Mouse (Mus musculus): ENCODE measurements around the gene Peli2.

The Peli2 gene

DNA sequence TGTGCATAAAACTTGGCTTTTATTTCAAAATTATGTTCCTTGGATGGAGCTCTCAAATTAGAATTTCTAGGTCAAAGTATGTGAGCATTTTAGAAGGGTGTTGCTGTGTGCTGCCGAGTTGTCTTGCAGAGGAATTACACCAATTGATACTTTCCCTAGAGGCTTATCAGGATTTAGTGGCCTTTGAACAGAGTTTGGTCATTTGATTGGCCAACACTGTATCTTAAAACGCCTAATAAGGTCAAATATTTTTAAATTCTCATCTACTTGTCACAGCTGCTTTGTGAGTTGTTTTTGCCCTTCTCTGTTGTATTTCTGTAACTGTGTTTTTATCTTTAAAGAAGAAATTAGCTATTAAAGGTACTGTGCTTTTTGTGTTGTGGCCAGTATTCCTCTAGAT lies 32.4 kb downstream of the Peli2 start:
- DNase-seq (ENCODE audit: low spot score) = no peak

DNA sequence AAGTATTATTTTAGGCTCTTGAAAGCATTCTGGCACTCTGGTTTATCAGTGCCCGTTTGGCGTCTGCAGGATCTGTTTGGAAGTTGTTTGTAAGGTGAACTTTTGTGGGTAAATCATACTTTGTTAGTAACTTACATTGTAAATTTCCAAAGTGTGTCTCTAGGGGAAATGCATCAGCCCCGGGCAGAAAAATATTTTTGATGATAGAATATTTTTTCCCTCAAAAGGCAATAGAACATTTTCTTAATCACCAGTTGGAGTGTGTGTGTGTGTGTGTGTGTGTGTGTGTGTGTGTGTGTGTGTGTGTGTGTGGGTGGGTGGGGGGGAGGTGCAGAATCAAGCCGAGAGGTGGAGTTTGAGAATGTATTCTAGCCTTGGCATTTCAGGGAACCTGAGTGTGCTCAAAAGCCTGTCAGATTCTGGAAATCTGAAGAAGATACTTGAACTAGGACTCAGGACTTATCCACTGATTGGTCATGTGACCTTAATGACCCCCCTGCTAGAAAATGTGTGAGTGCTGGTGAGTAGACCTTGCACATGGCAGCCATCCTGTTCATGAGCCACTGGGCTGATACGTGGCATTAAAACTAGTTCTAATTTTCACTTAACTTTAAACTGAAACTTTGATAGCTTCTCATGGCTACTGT lies 33.4 kb downstream of the Peli2 start:
- no peak for DNase-seq (ENCODE audit: low spot score)

DNA sequence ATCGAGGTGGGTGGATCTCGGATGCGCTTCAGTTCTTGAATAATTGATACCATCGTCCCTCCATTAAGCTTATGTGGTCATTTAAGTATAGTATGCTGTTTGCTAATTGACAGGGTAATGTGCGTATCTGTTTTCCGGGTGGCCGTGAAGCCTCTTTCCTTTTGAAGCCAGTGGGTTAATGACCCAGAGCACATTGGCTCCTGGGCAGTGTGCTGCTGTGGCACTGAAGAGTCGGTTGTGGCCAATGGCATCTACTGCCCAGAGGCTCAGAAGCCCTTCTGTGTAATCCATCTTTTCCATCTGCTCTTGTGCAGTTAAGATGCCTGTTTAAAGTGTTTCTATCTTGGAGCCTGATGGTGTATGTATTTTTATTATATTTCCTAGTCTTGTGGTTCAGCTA lies 34.0 kb downstream of the Peli2 start:
- no peak for DNase-seq (ENCODE audit: low spot score)

DNA sequence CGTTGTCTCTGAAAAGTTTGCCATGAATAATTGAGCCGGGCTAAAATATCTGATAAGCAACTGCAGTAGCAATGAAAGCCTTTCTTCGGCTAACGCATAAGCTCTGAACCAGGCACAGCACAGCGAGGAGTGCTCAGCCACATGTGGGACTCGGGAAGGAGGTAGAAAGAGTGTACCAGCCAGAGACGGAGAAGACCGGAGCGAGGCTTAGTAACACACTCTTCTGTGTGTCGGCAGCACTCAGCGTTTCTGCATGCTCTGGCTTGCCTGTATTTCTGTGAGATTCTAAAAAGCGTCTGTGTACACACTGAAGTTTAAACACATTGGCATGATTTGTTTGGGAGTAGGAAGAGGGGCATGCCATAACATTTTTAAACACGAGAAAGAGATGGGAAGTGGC lies 34.5 kb downstream of the Peli2 start:
- no peak for DNase-seq (ENCODE audit: low spot score)

DNA sequence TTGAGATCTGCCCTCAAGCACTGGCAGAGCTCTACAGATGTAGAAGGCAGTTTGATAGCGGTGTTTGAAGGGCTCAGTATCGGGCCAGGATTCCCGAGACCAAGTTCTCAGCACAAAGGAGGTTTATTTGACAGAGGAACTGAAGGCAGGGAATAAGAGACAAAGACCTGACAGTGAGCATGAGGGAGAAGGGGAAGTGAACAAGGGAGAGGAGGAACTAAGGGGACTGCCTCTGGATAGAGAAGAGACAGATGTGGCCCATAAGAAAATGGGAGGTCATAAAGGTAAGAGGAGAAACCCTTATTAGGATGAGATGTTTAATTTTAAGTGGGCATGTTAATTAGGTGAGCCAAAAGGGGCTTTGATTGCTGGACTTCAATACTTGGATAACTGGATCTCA lies 36.5 kb downstream of the Peli2 start:
- DNase-seq (ENCODE audit: low spot score) = no peak

DNA sequence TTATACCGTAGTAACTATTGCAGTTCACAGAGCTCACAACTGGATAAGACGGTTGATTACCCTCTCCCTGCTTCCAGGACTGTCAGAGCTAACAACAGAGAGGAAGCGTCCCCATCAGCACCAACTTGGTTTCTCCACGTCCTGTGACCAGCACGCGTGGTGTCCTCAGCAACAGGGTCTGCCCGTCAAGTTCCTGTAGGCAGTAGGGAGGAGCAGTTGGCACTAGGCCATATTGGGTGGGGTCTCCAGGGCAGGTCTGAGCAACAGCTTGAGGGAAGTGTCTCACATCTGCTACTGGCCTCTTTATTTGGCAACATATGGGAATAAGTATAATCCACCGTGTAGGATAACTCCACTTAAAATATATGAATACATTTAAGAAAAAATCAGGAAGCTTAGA lies 37.2 kb downstream of the Peli2 start:
- DNase-seq (ENCODE audit: low spot score) = no peak

DNA sequence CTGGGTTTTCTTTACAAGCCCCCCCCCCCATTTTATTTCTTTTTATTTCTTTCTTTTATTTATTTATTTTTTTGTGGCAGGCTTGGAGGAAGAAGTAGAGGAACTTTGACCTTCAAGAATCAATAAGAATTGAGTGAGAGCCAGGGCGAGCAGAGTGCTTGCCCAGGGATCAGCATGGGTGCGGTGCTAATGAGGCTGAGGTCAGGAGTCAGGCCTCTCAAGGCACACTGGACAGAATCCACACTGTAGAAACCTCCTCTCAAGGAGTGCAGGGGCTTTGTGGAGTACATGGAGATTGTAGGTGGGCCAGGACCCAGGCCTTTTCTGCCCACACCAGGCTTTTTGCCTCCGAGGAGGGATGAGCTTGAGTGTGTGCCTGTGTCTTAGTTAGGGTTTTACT lies 38.8 kb downstream of the Peli2 start:
- no peak for DNase-seq (ENCODE audit: low spot score)

DNA sequence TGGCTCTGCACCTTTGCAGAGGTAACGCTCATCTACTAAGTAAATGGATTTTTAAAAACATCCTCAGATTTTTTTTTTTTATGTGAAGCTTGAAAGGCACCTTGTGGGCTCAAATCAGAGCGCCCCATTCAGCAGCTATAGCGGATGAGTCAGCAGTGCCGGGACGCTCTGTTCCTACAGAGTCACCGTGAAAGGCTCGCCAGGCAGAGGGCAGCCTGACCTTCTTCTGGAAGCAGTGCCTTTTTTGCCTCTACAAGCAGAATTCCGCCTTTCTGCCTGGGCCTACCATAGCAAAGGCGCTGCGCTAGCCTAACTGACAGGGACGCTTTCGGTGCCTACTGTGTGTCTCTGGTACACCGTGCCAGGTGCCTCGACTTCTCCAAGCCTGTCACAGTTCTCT lies 41.8 kb downstream of the Peli2 start:
- no peak for DNase-seq (ENCODE audit: low spot score)

DNA sequence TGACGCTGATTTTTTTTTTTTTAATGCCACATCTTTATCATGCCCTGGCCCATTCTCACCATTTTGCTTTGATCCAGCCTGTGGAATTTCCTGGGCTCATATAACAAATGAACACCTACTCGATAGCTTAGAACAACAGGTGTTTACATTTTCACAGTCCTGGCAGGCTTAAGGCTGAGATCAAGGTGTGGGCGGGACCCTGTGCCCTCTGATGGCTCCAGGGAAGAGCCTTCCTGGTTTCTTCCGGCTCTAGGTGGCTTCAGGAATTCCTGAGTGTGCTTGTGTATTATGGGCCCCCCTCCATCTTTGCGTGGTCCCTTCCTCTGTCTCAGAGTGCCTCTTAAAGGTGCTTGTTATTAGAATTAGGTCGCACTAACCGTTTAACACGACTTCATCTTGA lies 44.3 kb downstream of the Peli2 start:
- DNase-seq (ENCODE audit: low spot score) = no peak

DNA sequence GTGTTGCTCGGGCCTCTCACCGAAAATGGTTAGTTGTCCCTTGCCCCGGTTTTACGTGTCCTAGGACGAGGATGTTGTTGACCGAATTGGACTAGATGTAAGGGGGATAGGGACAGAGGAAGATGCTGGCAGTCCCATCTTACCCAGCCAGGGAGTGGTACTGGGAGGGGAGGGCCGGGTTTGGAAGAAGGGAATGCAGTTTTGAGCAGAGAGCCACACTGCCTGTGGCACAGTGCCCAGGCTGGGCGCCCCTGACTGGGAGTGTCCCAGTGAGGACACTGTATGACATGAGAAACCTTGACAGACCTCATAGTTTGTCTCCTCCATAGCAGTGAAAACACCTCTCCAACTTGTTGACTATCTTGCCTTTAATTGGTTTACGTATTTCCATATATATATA lies 45.8 kb downstream of the Peli2 start:
- DNase-seq (ENCODE audit: low spot score) = no peak

DNA sequence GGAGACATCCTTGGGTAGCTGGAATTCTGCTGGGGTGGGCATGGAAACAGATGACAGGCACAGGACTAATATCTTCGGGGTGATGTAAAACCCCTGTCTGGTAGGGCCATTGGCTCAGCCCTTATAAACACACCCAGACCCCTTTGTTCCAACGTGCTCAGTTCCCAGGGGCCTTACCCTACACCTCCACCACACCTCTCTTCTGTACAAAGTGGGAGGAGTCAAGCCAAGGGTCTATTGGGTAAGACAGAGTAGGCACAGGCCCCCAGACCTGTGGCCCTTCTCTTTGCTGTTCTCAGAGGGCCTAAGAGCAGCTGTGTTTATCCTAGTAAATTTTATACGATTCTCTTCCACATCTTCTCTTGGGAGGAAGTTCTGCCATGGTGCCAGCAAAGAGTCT lies 46.4 kb downstream of the Peli2 start:
- no peak for DNase-seq (ENCODE audit: low spot score)

DNA sequence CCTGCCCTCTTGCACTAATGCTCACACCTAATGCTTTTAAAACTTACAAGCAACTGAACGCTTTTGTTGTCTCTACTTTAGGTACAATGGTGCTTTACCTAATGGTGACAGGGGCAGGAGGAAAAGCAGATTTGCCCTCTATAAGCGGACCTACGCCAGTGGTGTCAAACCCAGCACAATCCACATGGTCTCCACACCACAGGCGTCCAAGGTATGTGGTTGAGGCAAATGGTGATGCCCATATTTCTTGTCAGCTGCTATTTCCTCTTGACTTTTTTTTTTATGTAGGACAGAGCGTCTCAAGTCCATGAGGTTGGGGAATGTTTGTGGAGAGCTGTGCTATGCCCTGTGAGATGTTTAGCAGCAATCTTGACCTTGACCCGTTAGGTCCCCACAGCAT lies 47.5 kb downstream of the Peli2 start:
- no peak for DNase-seq (ENCODE audit: low spot score)

DNA sequence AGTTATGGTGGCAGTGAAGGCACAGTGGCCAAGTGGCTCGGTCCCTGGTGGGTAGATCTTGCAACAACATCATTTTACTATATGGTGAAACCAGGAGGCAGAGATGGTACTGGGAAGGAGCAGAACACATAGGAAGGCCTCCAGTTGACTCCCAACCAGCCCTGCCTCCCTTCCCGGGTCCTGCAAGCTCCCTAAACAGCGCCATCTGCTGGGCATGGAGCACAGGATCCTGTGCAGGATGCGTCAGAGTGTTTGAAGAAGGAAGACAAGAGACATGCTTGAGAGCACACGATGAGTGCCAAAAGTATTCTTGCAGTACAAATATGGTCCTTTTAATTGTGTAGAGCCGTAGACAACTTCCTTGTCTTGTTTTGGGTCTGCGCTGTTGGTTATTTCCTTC lies 49.3 kb downstream of the Peli2 start:
- no peak for DNase-seq (ENCODE audit: low spot score)

DNA sequence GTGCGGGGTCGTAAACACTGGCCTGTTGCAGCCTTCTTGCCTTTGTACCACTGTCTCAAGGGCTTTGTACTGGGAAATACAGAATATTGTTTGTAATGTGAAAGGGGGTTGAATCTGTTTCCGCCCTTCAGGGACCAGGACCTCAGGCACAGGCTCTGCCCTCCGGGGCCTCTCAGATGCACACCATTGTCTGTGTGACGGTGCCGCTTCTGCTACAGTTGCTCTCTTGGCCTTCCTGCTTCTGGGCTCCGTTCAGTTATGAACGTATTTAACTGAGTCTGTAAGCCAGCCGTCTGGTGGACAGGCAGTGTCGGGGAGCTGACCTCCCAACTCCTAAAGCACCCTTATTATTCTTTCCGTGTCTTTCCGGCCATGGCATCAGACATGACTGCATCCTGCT lies 50.6 kb downstream of the Peli2 start:
- DNase-seq (ENCODE audit: low spot score) = no peak

DNA sequence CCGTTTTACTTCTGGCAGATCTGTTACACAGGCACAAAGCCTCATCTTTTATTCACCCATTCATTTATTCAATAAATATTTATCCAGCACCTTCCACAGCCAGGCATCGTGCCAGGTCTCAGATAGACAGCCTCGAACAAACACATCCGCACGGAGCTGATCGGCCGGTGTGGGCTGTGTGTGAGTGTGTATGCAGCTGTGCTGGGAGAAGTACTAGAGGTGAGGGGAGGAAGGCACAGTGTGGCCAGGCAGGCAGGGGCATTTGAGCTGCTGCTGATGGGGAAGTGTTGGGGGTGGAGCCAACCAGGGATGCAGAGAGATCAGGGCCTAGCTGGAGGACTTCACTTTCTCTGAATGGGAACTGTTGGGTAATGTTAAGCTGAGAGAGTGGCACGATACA lies 51.4 kb downstream of the Peli2 start:
- no peak for DNase-seq (ENCODE audit: low spot score)

DNA sequence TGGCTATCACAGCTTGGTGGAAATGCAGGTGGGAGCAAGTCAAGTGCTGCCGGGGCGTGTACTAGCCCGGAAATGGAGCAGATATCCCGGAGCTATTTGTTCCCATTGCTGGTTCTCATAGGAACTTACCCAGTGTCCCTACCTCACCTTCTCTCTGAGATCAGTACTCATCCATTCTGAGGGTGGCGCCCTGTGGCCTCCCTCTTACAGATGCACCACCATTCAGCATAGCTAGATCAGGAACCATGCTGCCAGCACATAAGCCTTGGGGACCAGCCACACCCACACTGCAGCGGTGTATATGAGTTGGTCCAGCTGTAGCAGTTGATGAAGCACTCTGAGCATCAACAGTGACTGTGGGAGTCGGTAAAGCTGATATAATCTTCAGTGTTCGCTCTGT lies 52.3 kb downstream of the Peli2 start:
- DNase-seq (ENCODE audit: low spot score) = no peak

DNA sequence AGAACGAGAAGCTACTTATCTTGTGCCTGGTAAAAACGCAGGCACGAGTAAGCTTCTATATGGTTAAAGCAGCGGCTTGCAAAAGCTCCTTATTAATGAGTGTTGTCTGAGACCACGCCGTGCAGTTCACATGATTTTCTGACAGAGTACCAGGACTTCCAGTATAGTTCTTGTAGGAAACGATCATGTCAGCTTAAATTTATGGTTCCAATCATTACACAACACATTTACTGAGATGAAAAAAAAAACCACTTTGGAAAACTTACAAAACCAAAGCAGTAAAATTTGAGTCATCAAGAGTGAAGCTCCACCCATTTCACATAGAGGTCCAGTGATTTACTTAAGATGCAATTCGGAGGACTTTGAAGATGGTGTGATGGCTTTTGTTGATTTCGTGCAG lies 53.2 kb downstream of the Peli2 start:
- DNase-seq (ENCODE audit: low spot score) = no peak

DNA sequence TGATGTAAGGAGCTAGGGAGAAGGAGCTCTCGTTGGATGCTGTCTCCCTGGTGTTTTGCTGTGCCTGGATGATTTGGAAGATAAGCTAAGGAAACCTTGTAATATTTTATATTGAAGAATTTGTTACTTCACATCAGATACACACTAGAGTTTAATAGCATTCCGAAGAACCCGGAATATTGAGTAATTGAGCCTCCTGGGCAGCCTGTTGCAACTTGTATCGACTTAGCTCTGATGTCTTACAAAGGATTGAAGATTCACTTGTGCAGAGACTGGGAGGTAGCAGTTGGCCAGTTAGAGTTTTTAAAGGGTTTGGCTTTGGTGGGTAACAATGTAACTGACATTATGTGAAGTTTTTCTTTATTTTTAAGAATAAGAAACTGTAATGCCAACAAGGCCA lies 53.7 kb downstream of the Peli2 start:
- DNase-seq (ENCODE audit: low spot score) = no peak

DNA sequence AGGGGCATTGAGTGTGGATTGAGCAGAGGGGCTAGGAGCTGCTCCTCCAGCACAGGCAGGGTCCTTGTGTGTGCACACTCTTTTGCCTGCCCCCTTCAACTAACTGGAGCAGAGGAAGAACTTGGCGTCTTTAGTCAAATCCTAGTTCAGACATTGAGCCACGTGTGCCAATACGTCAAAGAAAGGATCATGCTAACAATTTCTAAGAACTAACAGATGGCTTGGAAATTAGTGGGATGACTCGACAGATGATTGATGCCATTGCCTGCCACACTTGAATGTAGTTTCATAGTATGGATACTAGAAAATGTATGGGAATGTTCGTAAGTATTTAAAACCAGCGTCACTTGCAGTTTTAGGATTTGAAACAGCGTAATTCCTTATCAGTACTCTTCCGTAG lies 54.5 kb downstream of the Peli2 start:
- DNase-seq (ENCODE audit: low spot score) = no peak

DNA sequence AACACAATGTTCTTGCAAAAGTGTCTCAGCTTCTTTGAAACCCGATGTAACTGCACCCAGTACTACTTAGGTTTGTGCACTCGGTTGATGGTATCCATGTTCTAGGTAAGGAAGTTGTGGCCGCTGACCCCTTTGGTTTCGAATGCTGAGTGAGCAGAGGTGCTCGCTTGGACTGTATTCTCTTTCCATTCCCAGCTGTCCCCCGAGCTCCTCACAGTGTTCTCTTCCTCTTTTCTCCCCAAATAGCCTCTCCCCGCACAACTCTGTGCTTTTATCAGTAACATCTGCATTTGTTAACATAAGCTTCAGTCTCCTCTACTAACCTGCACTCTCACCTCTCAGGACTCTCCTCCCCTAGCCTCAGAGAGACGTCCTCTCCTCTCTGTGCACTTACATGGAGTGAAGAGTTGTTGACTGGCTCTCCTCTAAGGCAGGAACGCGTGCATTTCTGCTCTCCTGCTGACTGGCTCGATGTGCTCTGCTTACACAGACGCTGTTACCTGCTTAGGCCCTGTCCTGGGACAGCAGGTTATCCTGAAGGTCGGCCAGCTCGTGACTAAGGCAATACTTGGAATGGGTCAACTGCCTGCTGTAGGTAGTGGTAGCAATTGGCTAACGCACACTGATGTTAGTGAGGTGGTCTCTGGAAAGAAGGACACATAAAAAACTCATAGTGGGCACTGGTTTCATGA lies 57.8 kb downstream of the Peli2 start:
- DNase-seq (ENCODE audit: low spot score) = no peak

DNA sequence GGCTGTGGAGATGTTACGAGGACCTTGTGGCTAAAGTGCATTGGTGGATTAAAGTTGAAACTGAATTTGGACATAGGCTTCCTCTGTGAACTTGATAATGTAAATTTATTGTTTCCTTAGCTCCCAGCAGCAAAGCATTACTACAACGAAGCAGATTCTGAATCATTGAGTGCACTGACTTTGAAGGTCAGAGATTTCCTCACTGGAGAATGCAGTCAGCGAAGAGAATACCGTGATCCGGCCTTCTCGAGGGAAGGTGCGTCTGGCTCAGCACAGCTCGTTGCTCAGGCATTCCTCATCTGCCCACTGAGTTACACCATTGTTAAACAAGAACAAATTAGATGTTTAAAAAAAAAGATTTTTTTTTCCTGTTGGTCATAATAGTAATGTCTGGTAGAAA lies 58.4 kb downstream of the Peli2 start:
- no peak for DNase-seq (ENCODE audit: low spot score)

DNA sequence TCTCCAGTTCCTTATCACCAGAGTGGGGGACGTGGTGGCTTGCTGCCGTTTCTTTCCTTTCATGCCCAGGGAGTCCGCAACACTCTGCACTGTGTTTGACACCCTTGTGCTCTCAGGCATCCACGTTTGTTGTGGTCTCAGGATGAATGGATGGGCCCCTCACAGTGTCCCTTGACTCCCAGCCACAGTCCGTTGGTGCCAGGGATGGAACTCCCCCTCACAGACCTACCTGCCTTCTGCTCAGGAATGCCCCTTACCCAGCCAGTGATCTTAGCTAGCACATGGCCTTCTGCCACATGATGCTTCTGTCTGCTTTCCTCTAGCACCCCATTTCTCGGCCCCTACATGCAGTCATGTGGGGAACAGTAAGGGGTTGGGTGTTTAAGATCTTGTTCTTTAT lies 65.7 kb downstream of the Peli2 start:
- DNase-seq (ENCODE audit: low spot score) = no peak

DNA sequence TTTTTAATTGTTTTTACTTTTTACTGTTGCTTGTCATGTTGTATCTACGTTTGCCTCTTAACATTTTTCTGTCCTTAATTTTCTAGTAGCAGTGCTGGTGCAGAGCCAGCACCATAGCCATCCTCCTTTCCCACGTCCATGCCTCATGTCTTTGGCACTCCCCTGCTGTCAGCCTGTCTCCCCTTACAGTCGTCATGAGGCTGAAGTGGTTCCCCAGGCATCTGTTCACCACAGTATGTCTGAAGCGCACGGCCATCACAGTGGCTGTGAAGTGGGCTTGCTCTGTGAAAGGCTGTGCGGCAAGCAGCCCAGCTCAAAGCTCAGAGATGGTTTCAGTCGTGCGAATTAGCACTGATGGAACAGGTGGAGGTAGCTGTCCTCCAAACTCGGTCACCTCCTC lies 66.5 kb downstream of the Peli2 start:
- no peak for DNase-seq (ENCODE audit: low spot score)

DNA sequence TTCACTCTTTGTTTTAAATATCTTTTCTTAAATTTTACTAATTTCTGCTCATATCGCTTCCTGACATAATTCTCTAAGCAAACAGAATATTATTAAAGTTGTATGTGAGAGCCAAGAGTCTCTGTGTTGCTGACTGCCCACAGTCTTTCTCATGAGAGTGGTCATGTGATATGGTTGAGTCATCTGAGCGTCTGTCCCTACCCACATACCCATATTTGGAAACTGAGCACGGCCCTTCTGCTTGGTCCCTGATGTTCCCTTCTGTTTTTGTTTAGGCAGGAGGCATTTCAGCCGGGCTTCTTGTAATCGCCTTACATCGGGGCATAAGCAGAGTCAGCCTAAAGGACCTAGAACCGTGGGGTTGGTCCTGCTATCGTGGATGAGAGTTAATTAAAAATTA lies 68.7 kb downstream of the Peli2 start:
- DNase-seq (ENCODE audit: low spot score) = no peak
